Mouse (Mus musculus) T-helper 17 cell (primary cell): ENCODE measurements around the gene Gm20388.

Source experiments
- in situ Hi-C, 2 experiments: fragments of 300-600 bp; cut with MboI, MseI; formaldehyde crosslinking; loops; 1 replicate in 1 of 2; 2 replicates in 1 of 2; pipeline ENCODE4 v1.15.1; 2025; ENCODE audit warnings: high pct_unique_total_duplicates in 2 of 2

Gm20388 gene

DNA sequence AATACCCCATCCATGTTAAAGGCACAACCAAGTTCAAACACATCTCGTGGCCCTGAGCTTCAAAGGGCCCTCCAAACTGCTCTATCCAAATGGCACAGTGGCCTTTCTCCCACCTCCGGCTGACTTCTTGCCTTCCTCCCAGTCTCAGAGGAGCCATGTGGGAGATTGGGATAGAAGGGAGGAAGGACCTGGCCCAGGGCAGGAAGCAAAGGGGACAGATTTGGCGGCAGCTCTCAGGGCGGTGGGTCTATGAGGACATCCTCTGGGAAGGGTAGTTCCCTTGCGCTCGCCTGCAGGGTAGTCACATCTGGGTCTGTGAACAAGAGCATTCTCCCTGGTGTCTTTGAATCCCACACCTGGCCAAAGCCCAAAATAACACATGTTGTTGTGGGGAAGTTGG lies 2786.9 kb downstream of the Gm20388 start:
- in situ Hi-C loops, result no loop called here

DNA sequence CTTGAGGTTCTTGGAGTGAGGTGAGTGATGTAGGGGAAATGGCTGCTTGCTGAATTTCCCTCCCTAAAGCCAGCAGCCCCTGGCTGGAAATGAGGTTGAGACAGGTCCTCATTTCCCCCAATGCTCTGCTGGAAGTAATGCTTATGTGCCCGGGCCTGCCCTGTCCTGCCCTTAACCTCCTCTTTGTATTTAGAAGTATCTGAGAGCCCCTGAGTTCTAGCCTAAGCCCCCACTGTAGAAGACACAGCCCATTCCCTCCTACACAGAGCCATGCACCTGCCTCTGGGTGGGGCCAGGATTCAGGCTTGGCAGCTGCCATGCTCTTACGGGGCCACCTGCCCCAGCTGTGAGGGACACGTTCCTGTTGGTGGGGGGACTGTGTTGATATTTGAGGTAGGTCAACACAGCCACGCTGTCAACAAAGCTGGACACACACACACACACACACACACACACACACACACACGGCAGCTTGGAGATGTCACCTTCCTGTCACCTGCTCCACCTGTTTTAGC lies 2787.7 kb downstream of the Gm20388 start:
- in situ Hi-C loops, result no loop called here

GRCm38 (mm10) chr8:122699005-122699492 lies 2788.4 kb downstream of the Gm20388 start, which contains the start of gene Cbfa2t3:
TSS of gene Cbfa2t3 (minus strand) at chr8:122699109.
- in situ Hi-C loops, result no loop called here

- in situ Hi-C loops, result no loop called here
Observed at GRCm38 (mm10) chr8:122700628-122701027, 2790.0 kb downstream of the Gm20388 start.

DNA sequence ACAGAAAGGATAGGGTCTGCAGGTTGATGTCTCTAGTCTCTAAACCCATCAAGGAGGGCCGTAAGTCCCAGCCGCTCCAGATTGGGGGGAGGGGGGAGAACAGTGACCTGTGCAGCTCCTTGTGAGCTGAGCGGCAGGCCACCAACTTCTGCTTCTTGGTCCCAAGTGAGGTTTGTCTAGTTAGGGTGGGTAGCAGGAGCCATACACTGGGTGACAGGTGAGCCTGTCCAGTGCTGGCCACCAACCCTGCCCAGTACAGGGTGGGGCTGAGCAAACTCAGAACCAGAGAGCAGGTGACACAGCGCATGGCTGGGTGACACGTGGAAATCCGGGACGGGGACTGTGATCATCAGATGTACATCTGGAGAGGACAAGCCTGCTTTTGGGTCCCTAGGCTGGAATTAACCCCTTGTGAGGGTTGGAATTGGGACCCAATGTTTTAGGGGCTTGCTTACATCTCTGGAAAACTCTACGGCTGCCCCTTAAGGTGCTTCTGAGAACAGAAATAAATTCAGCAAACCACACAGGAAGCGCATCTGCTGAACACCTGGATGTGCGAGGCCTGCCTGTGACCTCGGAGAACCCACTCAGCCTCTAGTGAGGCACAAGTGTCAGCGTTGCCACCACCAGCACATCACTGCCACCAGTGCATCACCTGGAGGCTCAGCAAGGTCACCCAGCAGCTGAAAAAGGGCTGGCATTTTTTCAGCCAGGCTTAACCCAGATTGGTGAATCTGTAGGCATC lies 2791.0 kb downstream of the Gm20388 start:
- in situ Hi-C loops, result no loop called here

DNA sequence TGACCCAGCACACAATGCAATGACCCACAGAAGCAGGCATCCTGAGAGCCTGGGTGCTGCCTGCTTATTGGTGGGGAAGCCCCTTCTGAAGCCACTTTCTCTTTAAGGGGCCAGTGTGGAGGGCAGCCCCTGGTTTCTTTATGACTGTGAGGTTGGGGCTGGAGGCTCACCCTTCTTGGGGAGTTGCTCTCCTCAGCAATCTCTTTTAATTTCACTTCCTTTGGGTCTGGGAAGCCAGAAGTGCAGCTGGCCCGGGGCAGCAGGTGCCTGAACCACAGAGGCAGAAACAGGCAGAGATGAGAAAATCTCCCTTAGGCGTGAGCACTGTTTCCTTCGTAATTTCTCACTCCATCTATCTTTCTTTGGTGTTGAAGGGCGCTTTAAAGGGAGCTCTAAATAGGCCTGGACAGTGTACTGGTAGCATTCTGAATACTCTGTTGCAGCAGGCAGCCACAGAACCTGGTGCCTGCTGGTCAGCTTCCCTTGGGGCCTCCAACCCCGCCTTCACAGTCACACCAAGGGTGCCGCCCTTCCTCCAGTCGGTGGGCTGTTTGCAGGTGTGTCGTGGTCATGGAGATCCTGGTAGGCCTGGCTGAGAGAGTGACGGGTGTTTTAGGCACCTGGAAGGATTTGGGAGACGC lies 2791.8 kb downstream of the Gm20388 start:
- in situ Hi-C loops, result no loop called here

GRCm38 (mm10) chr8:122702957-122703356 lies 2792.3 kb downstream of the Gm20388 start:
- in situ Hi-C loops, result no loop called here

- in situ Hi-C loops, result no loop called here
Observed at GRCm38 (mm10) chr8:122704612-122705011, 2794.0 kb downstream of the Gm20388 start.

DNA sequence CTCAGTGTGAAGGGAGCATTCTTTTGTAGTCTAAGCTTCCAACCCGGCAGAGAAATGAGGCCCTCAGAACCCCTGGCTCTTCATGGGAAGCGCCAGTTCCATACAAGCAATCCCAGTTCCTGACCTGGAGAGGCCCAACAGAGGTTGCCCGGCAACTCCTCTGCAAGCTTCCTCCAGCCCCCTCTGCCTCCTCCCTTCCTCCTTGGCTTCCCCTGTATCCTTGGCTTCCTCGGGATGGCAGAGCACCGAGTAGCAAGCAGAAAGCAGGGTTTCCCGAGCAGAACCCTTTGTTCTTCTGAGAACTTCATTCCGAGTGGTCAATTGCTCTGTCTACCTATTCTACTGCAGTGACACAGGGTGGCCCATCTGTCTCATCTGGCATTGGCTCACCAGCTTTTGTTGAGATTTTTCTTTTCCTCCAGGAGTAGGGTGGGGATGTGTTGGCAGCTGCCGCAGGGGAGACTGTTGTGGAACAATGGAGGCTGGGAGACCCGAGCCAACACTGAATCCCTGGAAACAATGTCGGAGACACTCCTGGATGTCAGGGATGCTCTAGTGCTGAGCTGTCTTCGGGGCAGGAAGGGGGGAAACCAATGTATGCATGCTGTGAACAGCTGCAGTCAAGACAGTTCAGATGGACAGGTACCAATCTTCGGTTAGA lies 2795.4 kb downstream of the Gm20388 start:
- in situ Hi-C loops, result no loop called here

GRCm38 (mm10) chr8:122707184-122707583 lies 2796.5 kb downstream of the Gm20388 start:
- in situ Hi-C loops, result no loop called here

DNA sequence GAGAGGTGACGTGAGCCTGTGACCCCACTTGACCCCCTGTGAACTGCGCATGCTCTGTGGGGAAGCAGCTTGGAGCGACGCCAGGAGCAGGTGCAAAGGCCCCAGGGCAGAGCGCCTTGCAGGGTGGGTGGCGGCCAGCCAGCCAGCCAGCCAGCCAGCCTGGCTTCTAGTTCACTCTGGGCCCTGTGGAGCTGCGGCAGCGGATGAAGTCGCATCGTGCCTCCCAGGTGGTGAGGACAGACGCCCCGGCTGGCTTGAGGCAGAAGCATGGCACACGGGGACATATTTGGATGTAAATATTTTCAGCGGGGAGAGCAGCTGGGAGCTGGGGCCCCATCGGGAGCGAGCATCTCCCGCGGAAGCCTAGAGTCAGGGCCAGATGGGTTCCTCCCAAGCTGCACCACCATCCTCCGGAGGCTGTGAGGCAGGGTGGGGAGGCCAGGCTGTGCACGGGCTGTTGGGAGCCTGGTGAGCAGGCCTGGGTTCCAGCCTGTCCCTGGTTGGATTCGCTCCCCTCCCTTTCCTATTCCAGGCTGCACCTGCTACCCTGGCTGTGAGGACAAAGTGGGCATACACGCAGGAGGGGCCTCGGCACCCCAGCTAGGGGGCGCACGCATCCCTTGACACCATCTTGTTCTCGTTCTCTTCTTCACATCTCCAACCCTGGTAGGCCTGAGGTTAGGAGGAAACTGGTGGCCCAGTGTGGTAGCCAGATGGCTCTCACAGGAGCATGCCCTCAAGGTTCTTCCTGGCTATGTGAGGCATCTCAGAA lies 2798.9 kb downstream of the Gm20388 start:
- in situ Hi-C loops, result no loop called here

GRCm38 (mm10) chr8:122711480-122711879 lies 2800.8 kb downstream of the Gm20388 start:
- in situ Hi-C loops, result no loop called here

DNA sequence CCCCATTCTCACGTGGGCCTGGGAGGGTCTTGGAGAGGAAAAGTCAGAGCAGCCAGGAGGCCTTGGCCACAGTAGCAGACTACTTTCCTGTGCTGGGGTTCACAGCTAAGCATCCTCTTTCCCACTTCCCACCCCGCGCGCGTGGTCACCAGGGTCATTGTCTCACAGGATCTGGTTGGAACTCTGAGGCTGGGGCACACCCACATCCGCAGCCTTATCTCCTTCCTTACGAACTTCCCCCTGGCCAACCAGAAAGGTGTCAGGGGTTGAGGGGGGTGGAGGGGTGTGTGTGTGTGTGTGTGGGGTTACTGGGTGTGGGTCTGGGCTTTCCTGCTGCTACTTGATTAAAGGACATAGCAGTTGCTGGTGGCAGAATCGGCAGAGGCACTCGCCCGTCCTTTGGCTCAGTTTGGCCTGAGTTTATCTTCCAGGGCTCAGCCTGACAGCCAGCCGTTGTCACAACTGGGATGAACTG lies 2801.3 kb downstream of the Gm20388 start:
- in situ Hi-C loops, result no loop called here

GRCm38 (mm10) chr8:122712411-122713156 lies 2801.9 kb downstream of the Gm20388 start:
- in situ Hi-C loops, result no loop called here

- in situ Hi-C loops, result no loop called here
Observed at GRCm38 (mm10) chr8:122713157-122713518, 2802.5 kb downstream of the Gm20388 start.

DNA sequence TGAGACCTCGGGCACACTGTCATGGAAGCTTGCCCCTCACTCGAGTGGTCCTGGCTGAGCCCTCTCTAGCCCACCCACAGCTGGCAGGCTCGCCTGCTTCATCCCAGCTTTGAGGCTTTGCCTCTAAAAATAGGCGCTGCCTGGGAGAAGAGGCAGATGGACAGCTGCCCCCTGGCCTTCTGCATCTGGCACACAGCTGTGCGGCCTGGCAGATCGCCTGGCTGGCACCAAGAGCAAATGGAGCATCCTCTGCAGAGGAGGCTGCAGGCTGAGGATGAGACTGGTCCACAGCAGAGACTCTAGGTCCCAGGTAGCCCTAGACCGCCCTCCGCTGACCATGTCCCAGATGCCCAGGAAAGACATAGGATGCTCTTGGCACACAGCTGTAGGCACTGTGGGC lies 2805.9 kb downstream of the Gm20388 start:
- in situ Hi-C loops, result no loop called here

DNA sequence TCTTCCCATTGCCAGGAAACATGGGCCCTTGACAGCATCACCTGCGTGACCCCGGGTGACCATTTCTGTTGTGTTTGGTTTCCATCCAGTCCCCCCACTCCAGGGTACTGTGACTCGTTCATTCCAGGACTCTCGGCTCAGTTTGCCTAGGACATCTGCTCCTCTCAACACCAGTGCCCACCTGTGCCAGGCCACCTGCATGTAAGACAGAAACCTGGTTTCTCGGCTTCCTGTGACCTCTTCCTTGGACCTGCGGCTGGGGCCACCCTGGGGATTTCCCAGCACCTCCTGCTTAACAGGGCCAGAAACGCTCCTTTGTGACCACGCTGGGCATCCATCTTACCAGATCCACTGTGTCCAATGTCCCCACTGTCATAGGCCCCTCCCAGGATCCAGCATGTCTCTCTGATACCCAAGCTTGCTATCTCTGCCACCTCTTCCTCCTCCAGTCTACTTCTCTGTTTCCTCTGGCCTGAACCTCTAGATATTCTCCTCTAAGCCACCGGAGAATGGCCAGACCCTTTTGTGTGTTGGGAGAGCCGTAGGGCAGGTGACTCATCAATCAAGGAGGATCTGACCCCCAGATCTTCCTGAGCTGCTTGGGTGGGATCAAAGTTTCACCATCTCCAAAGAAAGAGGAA lies 2807.3 kb downstream of the Gm20388 start:
- in situ Hi-C loops, result no loop called here

DNA sequence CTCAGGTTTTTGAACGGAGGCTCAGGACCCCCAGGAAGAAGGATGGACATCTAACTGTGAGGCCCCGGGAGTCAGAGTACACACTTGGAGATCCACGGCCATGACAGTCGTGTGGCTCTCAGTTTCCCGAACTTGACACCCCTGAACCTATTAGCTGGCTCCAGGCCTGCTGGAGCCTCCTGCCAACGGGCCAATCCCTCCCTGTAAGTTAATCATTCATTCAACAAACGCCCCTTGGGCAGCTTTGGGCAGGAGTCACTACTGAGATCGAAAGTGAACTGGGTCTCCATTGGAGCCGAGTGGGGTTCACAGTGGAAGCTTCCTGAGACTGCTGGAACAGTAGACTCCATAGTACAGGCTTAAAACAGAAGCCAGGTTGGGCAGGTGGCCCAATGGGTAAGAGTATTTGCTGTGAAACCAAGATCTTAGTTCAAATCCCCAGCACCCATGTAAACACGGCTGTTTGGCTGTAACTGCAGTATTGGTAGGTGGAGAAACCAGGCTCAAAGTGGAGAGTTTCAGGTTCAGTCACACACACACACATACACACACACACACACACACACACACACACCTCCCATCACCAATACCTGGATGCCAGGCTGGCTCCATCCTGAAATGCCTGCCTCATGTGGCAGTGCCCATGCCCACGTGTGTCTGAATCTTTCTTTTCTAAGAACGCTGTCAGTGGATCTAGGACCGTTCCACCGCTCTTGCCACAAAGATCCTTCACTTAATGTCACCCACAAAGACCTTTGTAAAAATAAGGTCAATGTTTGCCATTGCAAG lies 2808.3 kb downstream of the Gm20388 start:
- in situ Hi-C loops, result no loop called here

- in situ Hi-C loops, result no loop called here
Observed at GRCm38 (mm10) chr8:122719500-122720065, 2808.9 kb downstream of the Gm20388 start.
